Mouse (Mus musculus) retina, adult 2 months (tissue): ENCODE results near the gene Ormdl2.
"Not testable (repeated sequence)": the region's sequence is repeated elsewhere in the genome, so short reads cannot be mapped to it uniquely, and the experiment has no call there.

Source experiments
- DNase-seq: peaks from one replicate; pipeline ENCODE4 v3.0.0-alpha.2; 2012; ENCODE audit warnings: low read depth, low spot score

Ormdl2 gene

GRCm38 (mm10) chr10:128821358-128822056 lies at the start of gene Ormdl2:
TSS of gene Ormdl2 (minus strand) at chr10:128821645.
- DNase-seq, result peak; percentile 98

GRCm38 (mm10) chr10:128870341-128870740 lies 48.9 kb upstream of the Ormdl2 start:
- no peak for DNase-seq

GRCm38 (mm10) chr10:128866518-128866917 lies 45.1 kb upstream of the Ormdl2 start:
- DNase-seq, result no peak

- DNase-seq, result no peak
Measured at GRCm38 (mm10) chr10:128866042-128866441, 44.6 kb upstream of the Ormdl2 start.

- no peak for DNase-seq
Measured at GRCm38 (mm10) chr10:128861176-128861575, 39.7 kb upstream of the Ormdl2 start.

- DNase-seq, result no peak
Measured at GRCm38 (mm10) chr10:128850339-128850738, 28.9 kb upstream of the Ormdl2 start.

- no peak for DNase-seq
Measured at GRCm38 (mm10) chr10:128848426-128848825, 27.0 kb upstream of the Ormdl2 start.

- DNase-seq, result no peak
Measured at GRCm38 (mm10) chr10:128846664-128847063, 25.2 kb upstream of the Ormdl2 start.

- DNase-seq, result no peak
Measured at GRCm38 (mm10) chr10:128845516-128845915, 24.1 kb upstream of the Ormdl2 start.

- no peak for DNase-seq
Measured at GRCm38 (mm10) chr10:128843260-128843659, 21.8 kb upstream of the Ormdl2 start.

GRCm38 (mm10) chr10:128840612-128841011 lies 19.2 kb upstream of the Ormdl2 start:
- no peak for DNase-seq

GRCm38 (mm10) chr10:128839434-128839833 lies 18.0 kb upstream of the Ormdl2 start:
- no peak for DNase-seq

- no peak for DNase-seq
Measured at GRCm38 (mm10) chr10:128837400-128837799, 16.0 kb upstream of the Ormdl2 start.

GRCm38 (mm10) chr10:128823821-128824220 lies 2.4 kb upstream of the Ormdl2 start:
- DNase-seq, result no peak

- not testable (repeated sequence) for DNase-seq
Measured at GRCm38 (mm10) chr10:128823087-128823486, 1.6 kb upstream of the Ormdl2 start.

GRCm38 (mm10) chr10:128822135-128822534 lies 690 bp upstream of the Ormdl2 start:
- DNase-seq, result no peak

GRCm38 (mm10) chr10:128820217-128820616 lies 1.2 kb downstream of the Ormdl2 start:
- DNase-seq, result no peak

- DNase-seq, result no peak
Measured at GRCm38 (mm10) chr10:128817033-128817432, 4.4 kb downstream of the Ormdl2 start, which contains the start of gene Sarnp. TSS of gene Sarnp (plus strand) at chr10:128817333.

GRCm38 (mm10) chr10:128807018-128807417 lies 14.4 kb downstream of the Ormdl2 start:
- no peak for DNase-seq

GRCm38 (mm10) chr10:128806086-128806485 lies 15.4 kb downstream of the Ormdl2 start:
- DNase-seq, result no peak

- peak; percentile 97 for DNase-seq
Measured at GRCm38 (mm10) chr10:128805092-128806000, 16.1 kb downstream of the Ormdl2 start.

- DNase-seq, result peak; percentile 47
Measured at GRCm38 (mm10) chr10:128804271-128805091, 17.0 kb downstream of the Ormdl2 start, which contains the start of gene Tmem198b. TSS of gene Tmem198b (minus strand) at chr10:128804370.
